Mouse (Mus musculus) hindbrain, embryonic 13.5 days (tissue): ENCODE measurements around the gene Gnb1. TPM values are rescaled to one million over a fixed set of nuclear protein-coding genes. Genes with fewer than 3 reads are reported as not detected.

Source experiments
- polyA plus RNA-seq: library from polyadenylated mRNA; unstranded; fragments of >200 nt; fragmentation: Nextera tagmentation; extraction: Ambion mirVana; gene quantifications from 2 replicates; pipeline ENCODE4 v1.2.1, GENCODE M21; 2015

The Gnb1 gene
- polyA plus RNA-seq, 1 experiment from 2014 or later = 1,012 TPM

Other genes with a start within 250 kb of the Gnb1 start
- gene Faap20, start 241.6 kb upstream of the Gnb1 start, polyA plus RNA-seq = 78.8 and 84.8 TPM in 2 replicates
- gene Prkcz, start 130.0 kb upstream of the Gnb1 start, polyA plus RNA-seq = 63.3 and 69.2 TPM in 2 replicates
- 0.10 and 0.17 TPM in 2 replicates for gene Gabrd, start 93.2 kb upstream of the Gnb1 start, polyA plus RNA-seq
- gene Cfap74, start 82.2 kb upstream of the Gnb1 start, polyA plus RNA-seq = 3.0 and 3.5 TPM in 2 replicates
- not detected in 2 replicates for gene Tmem52, start 22.2 kb upstream of the Gnb1 start, polyA plus RNA-seq
- gene Nadk, start 71.0 kb downstream of the Gnb1 start, polyA plus RNA-seq = 82.5 and 84.5 TPM in 2 replicates
- gene Slc35e2, start 110.1 kb downstream of the Gnb1 start, polyA plus RNA-seq = 15.1 and 15.9 TPM in 2 replicates
- 65.2 and 65.8 TPM in 2 replicates for gene Cdk11b, start 133.5 kb downstream of the Gnb1 start, polyA plus RNA-seq
- not detected in 2 replicates for gene Gm10563, start 154.0 kb downstream of the Gnb1 start, polyA plus RNA-seq
- 3.9 and 4.5 TPM in 2 replicates for gene Mmp23, start 162.0 kb downstream of the Gnb1 start, polyA plus RNA-seq
- gene Mib2, start 177.8 kb downstream of the Gnb1 start, polyA plus RNA-seq = 39.4 and 40.3 TPM in 2 replicates
- 7.5 and 7.9 TPM in 2 replicates for gene Fndc10, start 203.0 kb downstream of the Gnb1 start, polyA plus RNA-seq
- 171 and 177 TPM in 2 replicates for gene Ssu72, start 213.4 kb downstream of the Gnb1 start, polyA plus RNA-seq
- 11.6 and 12.0 TPM in 2 replicates for gene Tmem240, start 243.4 kb downstream of the Gnb1 start, polyA plus RNA-seq